Mouse (Mus musculus) CH12.LX (cell line): ENCODE measurements at regions not wholly inside any gene's neighbourhood (a gene's known extent, or its start where the extent isn't known, plus 50 kb on each side); places are given as distances from the start of the nearest gene placed in this dataset.

ENCODE experiments used
- DNase-seq: peaks from one replicate; pipeline ENCODE4 v3.0.0-alpha.2; 2013; ENCODE audit errors: extremely low read depth
- H3K27ac ChIP-seq: 2 replicates; pipeline ENCODE4 v1.5.1; 2012; ENCODE audit warnings: low read depth, mild to moderate bottlenecking, control low read depth, moderate library complexity; ENCODE audit not compliant: insufficient read depth
- H3K27me3 ChIP-seq: replicated peaks from 2 replicates; pipeline ENCODE3; 2012; ENCODE audit warnings: inconsistent platforms
- H3K36me3 ChIP-seq, 2 experiments: replicated peaks in 1 of 2; 2 replicates each; pipeline versions ENCODE3 to v1.6.1; 2012; ENCODE audit warnings: inconsistent platforms in 1 of 2, low read length in 1 of 2, mild to moderate bottlenecking in 1 of 2, mixed read lengths in 1 of 2, moderate library complexity in 1 of 2; ENCODE audit not compliant: control insufficient read depth in 1 of 2, insufficient read depth in 1 of 2
- H3K4me1 ChIP-seq, 2 experiments: 2 replicates each; pipeline ENCODE4 v1.6.1; 2012; ENCODE audit warnings: inconsistent platforms in 1 of 2, moderate library complexity in 1 of 2; ENCODE audit not compliant: insufficient read depth in 2 of 2, control insufficient read depth in 1 of 2
- H3K4me2 ChIP-seq: 2 replicates; pipeline ENCODE4 v1.6.1; 2012; ENCODE audit warnings: low read depth, mild to moderate bottlenecking, control low read depth; ENCODE audit not compliant: poor library complexity, insufficient read depth, severe bottlenecking
- H3K4me3 ChIP-seq, 3 experiments: fragments of 150-350 bp in 1 of 3; sonication (generic) in 1 of 3; replicated peaks in 1 of 3; 2 replicates each; pipeline versions ENCODE3 to v1.5.1; 2011 to 2012; ENCODE audit warnings: low read depth in 2 of 3, low read length in 2 of 3, mild to moderate bottlenecking in 2 of 3, moderate library complexity in 2 of 3, control low read depth in 1 of 3, improper control_type of control experiment in 1 of 3, inconsistent platforms in 1 of 3, mixed read lengths in 1 of 3; ENCODE audit not compliant: poor library complexity in 1 of 3
- H3K79me2 ChIP-seq: replicated peaks from 2 replicates; pipeline ENCODE4 v1.6.1; 2012; ENCODE audit warnings: mild to moderate bottlenecking, moderate library complexity; ENCODE audit not compliant: control insufficient read depth, poor library complexity, insufficient read depth, severe bottlenecking; ENCODE audit errors: extremely low read depth
- H3K9ac ChIP-seq: 2 replicates; pipeline ENCODE4 v1.6.1; 2012; ENCODE audit warnings: low read depth, mild to moderate bottlenecking, control low read depth, moderate library complexity; ENCODE audit not compliant: insufficient read depth
- H3K9me3 ChIP-seq: replicated peaks from 2 replicates; pipeline ENCODE3; 2012; ENCODE audit warnings: low read length, inconsistent platforms, mixed read lengths
- CHD2 ChIP-seq: IDR thresholded peaks from 2 replicates; pipeline ENCODE4 v1.6.1; 2011; ENCODE audit warnings: low read length, improper control_type of control experiment
- CTCF ChIP-seq, 2 experiments: IDR thresholded peaks in 1 of 2; conservative IDR thresholded peaks in 1 of 2; 2 replicates each; pipeline ENCODE4 v1.5.1; 2011 to 2012; ENCODE audit warnings: low read depth in 2 of 2, low read length in 2 of 2, improper control_type of control experiment in 1 of 2, inconsistent platforms in 1 of 2, mild to moderate bottlenecking in 1 of 2, moderate library complexity in 1 of 2
- ELF1 ChIP-seq: IDR thresholded peaks from 2 replicates; pipeline ENCODE4 v1.6.1; 2014; ENCODE audit warnings: low read depth, mild to moderate bottlenecking, inconsistent platforms, low read length, improper control_type of control experiment
- HCFC1 ChIP-seq: IDR thresholded peaks from 2 replicates; pipeline ENCODE4 v1.6.1; 2012; ENCODE audit warnings: low read depth, mild to moderate bottlenecking, inconsistent platforms, low read length, improper control_type of control experiment
- JUN ChIP-seq: IDR thresholded peaks from 2 replicates; pipeline ENCODE4 v1.6.1; 2011; ENCODE audit warnings: low read depth, mild to moderate bottlenecking, low read length, improper control_type of control experiment, moderate library complexity; ENCODE audit not compliant: insufficient read depth
- MAFK ChIP-seq: IDR thresholded peaks from 2 replicates; pipeline ENCODE4 v1.6.1; 2011; ENCODE audit warnings: low read length, improper control_type of control experiment; ENCODE audit not compliant: insufficient replicate concordance
- MEF2A ChIP-seq: IDR thresholded peaks from 2 replicates; pipeline ENCODE4 v1.6.1; 2014; ENCODE audit warnings: low read depth, mild to moderate bottlenecking, inconsistent platforms, low read length, improper control_type of control experiment, borderline replicate concordance
- MYC ChIP-seq: IDR thresholded peaks from 2 replicates; pipeline ENCODE4 v1.6.1; 2011; ENCODE audit warnings: low read depth, mild to moderate bottlenecking, improper control_type of control experiment, low read length
- NELFE ChIP-seq: IDR thresholded peaks from 2 replicates; pipeline ENCODE4 v1.6.1; 2011; ENCODE audit warnings: low read depth, low read length, improper control_type of control experiment
- RAD21 ChIP-seq: IDR thresholded peaks from 2 replicates; pipeline ENCODE4 v1.6.1; 2011; ENCODE audit warnings: low read depth, mild to moderate bottlenecking, low read length, improper control_type of control experiment, moderate library complexity
- RCOR1 ChIP-seq: conservative IDR thresholded peaks from 2 replicates; pipeline ENCODE4 v1.6.1; 2012; ENCODE audit warnings: low read depth, mild to moderate bottlenecking, inconsistent platforms, low read length, improper control_type of control experiment
- SMC3 ChIP-seq: IDR thresholded peaks from 2 replicates; pipeline ENCODE4 v1.6.1; 2011; ENCODE audit warnings: low read depth, low read length, improper control_type of control experiment
- USF2 ChIP-seq: conservative IDR thresholded peaks from 2 replicates; pipeline ENCODE4 v1.6.1; 2011; ENCODE audit warnings: low read depth, low read length, improper control_type of control experiment
- ZNF384 ChIP-seq: IDR thresholded peaks from 2 replicates; pipeline ENCODE4 v1.6.1; 2012; ENCODE audit warnings: low read depth, low read length, improper control_type of control experiment, inconsistent platforms
- dilution Hi-C: fragments of 300-500 bp; cut with MboI; formaldehyde crosslinking; loops from 2 replicates; pipeline ENCODE4 v1.14.3; 2020; ENCODE audit warnings: low sequenced_read_pairs; ENCODE audit not compliant: extremely low pct_unique_long_range_greater_than_20kb, extremely low pct_ligation_motif_present
- in situ Hi-C: fragments of 300-500 bp; cut with MboI; formaldehyde crosslinking; loops from 3 replicates; pipeline ENCODE4 v1.14.3; 2019; ENCODE audit warnings: low sequenced_read_pairs, low pct_ligation_motif_present, low pct_unique_long_range_greater_than_20kb, mixed read lengths

- Histone ChIP-seq H3K27me3 (no peaks in the 10 kb centered on the region), H3K4me3 (no peak overlapping the region), H3K36me3 (no peaks in the 10 kb centered on the region), H3K4me1 (peaks cover 0 to 2% of the 10 kb centered on the region in 2 experiments; a peak in 1 of 4 replicates), H3K27ac (no peak overlapping the region), H3K9ac (no peak overlapping the region), H3K4me2 (no peak overlapping the region), H3K79me2 (no peaks in the 10 kb centered on the region), H3K9me3 (no peaks in the 10 kb centered on the region)
- TF ChIP-seq USF2 (no peak), CTCF (conservative IDR thresholded peaks at IDR 0.05 in 1 of 2, IDR thresholded peaks at IDR 0.05 in 1 of 2; ENCODE audit: low read depth in 2 of 2, low read length in 2 of 2) (no peak), MAFK (peak; percentile 76)
- in situ Hi-C loops (no loop called here), dilution Hi-C loops (no loop called here)
- DNase-seq: no peak
Measured at GRCm38 (mm10) chr9:59182906-59183305, 108.5 kb upstream of the Adpgk start.

DNA sequence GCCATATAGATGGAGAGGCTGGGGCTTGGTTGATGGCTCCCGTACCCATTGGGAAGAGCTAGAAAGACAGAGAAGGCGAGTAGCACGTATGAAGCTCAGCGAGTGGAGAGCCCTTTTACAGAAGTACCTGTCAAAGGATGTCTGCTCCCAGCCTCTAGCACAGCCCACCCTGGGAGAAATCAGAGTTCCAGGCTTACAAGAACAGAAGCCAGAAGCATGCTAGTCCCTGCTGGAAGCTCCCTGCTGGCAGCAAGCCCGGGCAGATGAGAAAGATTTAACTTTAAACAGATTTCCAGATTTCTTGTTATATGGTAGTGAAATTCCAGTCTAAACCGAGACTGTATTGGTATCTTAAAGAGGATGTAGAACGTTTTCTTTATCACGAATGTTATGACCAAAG lies 108.9 kb upstream of the Adpgk start:
- Histone ChIP-seq H3K27ac (no peak overlapping the region), H3K4me1 (peaks cover 0 to 2% of the 10 kb centered on the region in 2 experiments; a peak in 1 of 4 replicates), H3K4me2 (no peak overlapping the region), H3K79me2 (no peaks in the 10 kb centered on the region), H3K27me3 (no peaks in the 10 kb centered on the region), H3K9me3 (no peaks in the 10 kb centered on the region), H3K9ac (no peak overlapping the region), H3K4me3 (no peak overlapping the region), H3K36me3 (no peaks in the 10 kb centered on the region)
- in situ Hi-C loops (no loop called here), dilution Hi-C loops (no loop called here)
- no peak for TF ChIP-seq MYC
- no peak for TF ChIP-seq JUN
- DNase-seq: no peak

DNA sequence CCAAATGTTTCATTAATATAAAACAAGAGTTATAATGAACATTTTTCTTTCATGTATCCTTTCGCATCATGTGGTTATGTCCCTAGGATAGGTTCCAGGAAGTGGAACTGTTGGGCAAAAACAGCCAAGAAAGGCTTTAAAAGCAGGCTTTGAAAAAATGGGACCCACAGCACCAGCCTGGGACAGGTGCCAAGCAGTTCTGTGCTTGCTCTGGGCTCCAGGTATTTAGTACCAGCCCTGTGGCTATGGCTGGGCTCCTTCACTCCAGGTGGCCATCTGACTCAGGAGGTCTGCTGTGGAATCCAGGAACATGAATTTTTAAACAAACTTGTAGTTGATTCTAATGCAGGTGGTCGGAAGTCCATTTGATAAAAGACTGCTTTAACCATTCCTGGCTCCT lies 119.8 kb upstream of the Adpgk start:
- Histone ChIP-seq H3K27me3 (no peaks in the 10 kb centered on the region), H3K9ac (no peak overlapping the region), H3K4me3 (no peak overlapping the region), H3K36me3 (no peaks in the 10 kb centered on the region), H3K4me2 (no peak overlapping the region), H3K4me1 (no peaks in the 10 kb centered on the region), H3K9me3 (peaks cover 6% of the 10 kb centered on the region)
- in situ Hi-C loops: no loop called here
- TF ChIP-seq HCFC1: no peak
- TF ChIP-seq ZNF384: no peak
- no peak for TF ChIP-seq CTCF (conservative IDR thresholded peaks at IDR 0.05 in 1 of 2, IDR thresholded peaks at IDR 0.05 in 1 of 2; ENCODE audit: low read depth in 2 of 2, low read length in 2 of 2)
- no peak for TF ChIP-seq RAD21
- TF ChIP-seq NELFE: no peak
- TF ChIP-seq MEF2A: no peak
- TF ChIP-seq CHD2: no peak
- no peak for TF ChIP-seq SMC3
- TF ChIP-seq RCOR1: no peak
- no peak for TF ChIP-seq ELF1
- TF ChIP-seq, all 38 proteins: peak for 0
- dilution Hi-C loops: no loop called here
- Histone ChIP-seq H3K27ac (no peak overlapping the region), H3K79me2 (no peaks in the 10 kb centered on the region)
- no peak for DNase-seq
